Mouse (Mus musculus): Measurements from ENCODE around the gene Kcnq1.

DNA sequence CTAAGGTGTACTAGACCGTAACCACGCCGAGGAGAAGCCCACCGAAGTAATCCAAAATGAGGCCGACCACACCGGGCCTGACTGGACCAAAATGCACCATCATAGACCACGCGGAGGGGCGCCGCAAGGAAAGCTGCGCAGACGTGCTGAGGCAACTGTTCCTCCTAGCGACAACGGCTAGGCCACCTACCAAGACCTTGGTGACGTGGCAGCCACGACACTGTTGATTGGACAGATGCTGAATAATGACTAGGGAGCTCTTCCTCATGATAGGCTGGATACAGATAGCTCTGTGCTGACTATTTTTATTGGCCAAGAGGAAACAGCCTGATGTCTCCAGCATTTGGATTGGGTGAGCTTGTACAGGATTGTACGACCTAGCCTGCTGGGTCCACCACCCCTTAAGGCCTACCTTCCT lies 190.2 kb downstream of the Kcnq1 start:
- TF ChIP-seq CTCF (conservative IDR thresholded peaks at IDR 0.05; ENCODE audit: low read length) (no peak), POU5F1 (IDR thresholded peaks at IDR 0.05; ENCODE audit: borderline replicate concordance, low read length) (no peak)
